Mouse (Mus musculus): ENCODE results near the gene Cdc34.

DNA sequence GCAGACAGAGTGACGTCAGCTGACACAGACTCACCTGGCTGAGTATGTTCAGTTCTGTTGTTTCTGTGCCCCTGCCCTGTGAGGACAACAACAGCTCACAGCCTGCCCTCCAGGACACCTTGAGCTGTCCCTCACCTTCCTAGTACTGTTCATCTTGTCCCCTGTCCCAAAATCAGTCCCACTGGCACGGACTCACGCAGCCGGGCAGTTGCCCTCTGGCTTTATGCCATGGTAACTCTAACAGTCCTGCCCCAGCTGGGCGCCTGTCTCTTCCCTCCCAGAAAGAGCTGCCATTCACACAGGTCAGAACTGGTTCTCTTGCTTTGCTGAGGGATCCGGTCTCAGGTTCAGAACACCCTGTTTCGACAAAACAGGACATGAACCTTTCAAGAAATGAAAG is 29.2 kb upstream of the Cdc34 start:
- TF ChIP-seq ZC3H11A (IDR thresholded peaks at IDR 0.05; ENCODE audit: borderline replicate concordance, low read depth, low read length) (no peak), CHD2 (IDR thresholded peaks at IDR 0.05; ENCODE audit: low read depth, low read length) (no peak), HCFC1 (IDR thresholded peaks at IDR 0.05; ENCODE audit: borderline replicate concordance, insufficient read depth, low read length) (no peak), MAFK (IDR thresholded peaks at IDR 0.05; ENCODE audit: insufficient read depth, low read depth, low read length) (no peak), ZNF384 (IDR thresholded peaks at IDR 0.05; ENCODE audit: low read depth, low read length) (no peak)

Measured in ES-E14 (cell line).